Mouse (Mus musculus): ENCODE results near the gene Optn. TPM values are rescaled to one million over a fixed set of nuclear protein-coding genes. Genes with fewer than 3 reads are reported as not detected.

The Optn gene
- total and polyA plus RNA-seq, 2 experiments from 2014 or later: 23.2 to 38.4 TPM

DNA sequence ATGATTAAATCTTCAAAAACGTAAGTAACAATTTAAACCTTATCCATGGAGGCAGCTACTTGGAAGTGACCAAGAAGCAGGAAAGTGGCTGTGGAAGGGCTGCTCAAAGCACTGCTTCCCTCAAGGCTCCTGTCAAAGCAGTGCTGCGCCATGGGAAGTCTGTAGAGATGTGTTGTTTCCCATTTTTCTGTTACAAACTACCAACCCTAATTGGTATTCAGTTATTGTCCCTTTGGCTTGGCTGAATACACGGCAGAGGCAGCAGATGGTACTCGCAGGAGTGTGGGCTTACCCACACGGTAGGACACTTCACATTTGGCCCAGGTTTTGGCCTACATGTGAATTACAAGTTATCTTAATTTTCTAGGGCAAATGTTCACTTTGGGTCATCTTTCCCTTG is 25.5 kb downstream of the Optn start:
- Histone ChIP-seq H3K27me3 (ENCODE audit: control insufficient read depth, insufficient read depth, low read length) (no peaks in the 10 kb centered on the region), H3K4me3 (ENCODE audit: low read depth, low read length) (no peak overlapping the region), H3K9me3 (replicated peaks; ENCODE audit: control insufficient read depth, low read length) (no peaks in the 10 kb centered on the region), H3K4me2 (ENCODE audit: low read depth, low read length) (no peak overlapping the region), H3K9ac (replicated peaks; ENCODE audit: low read depth, low read length) (no peak overlapping the region), H3K27ac (ENCODE audit: low read depth) (no peak overlapping the region), H3K36me3 (replicated peaks; ENCODE audit: control insufficient read depth, insufficient read depth, low read length) (peaks cover 40% of the 10 kb centered on the region), H3K4me1 (ENCODE audit: control insufficient read depth, insufficient read depth) (no peaks in the 10 kb centered on the region)
- WGBS: 84% methylated on average over 5 of the region's 5 CpGs
- ATAC-seq (ENCODE audit: insufficient read depth, low read depth) (no peak), DNase-seq (ENCODE audit: low spot score) (no peak)
- no peak for TF ChIP-seq CTCF (IDR thresholded peaks at IDR 0.05; ENCODE audit: low read depth)
- TF ChIP-seq EP300 (IDR thresholded peaks at IDR 0.05; ENCODE audit: low read depth): no peak

DNA sequence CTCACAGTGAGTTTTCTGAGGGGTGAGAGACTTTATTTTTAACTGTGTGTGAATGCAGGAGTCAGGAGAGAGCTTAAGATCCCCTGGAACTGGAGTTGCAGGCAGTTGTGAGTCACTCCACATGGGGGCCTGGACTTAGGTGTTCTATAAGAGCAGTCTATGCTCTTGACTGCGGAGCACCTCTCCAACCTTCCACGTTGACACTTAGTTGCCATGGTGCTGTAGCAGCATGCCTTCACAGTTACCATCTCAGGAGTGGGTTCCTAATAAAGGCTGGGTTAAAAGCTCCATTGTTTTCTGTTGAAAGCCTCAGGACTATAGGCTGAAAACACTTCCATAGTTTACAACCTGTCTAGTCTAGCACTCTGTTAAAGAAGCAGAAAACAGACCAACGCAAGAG is 26.5 kb downstream of the Optn start:
- no peak overlapping the region for H3K9ac ChIP-seq (replicated peaks; ENCODE audit: low read depth, low read length)
- H3K27me3 ChIP-seq (ENCODE audit: control insufficient read depth, insufficient read depth, low read length): no peaks in the 10 kb centered on the region
- no peak overlapping the region for H3K4me2 ChIP-seq (ENCODE audit: low read depth, low read length)
- H3K4me3 ChIP-seq (ENCODE audit: low read depth, low read length): no peak overlapping the region
- 66% methylated on average over 3 of the region's 3 CpGs for WGBS
- H3K27ac ChIP-seq (ENCODE audit: low read depth): no peak overlapping the region
- no peak for TF ChIP-seq EP300 (IDR thresholded peaks at IDR 0.05; ENCODE audit: low read depth)
- no peak for TF ChIP-seq CTCF (IDR thresholded peaks at IDR 0.05; ENCODE audit: low read depth)
- ATAC-seq (ENCODE audit: insufficient read depth, low read depth) (no peak), DNase-seq (ENCODE audit: low spot score) (no peak)
- no peaks in the 10 kb centered on the region for H3K9me3 ChIP-seq (replicated peaks; ENCODE audit: control insufficient read depth, low read length)
- H3K36me3 ChIP-seq (replicated peaks; ENCODE audit: control insufficient read depth, insufficient read depth, low read length): peaks cover 40% of the 10 kb centered on the region
- H3K4me1 ChIP-seq (ENCODE audit: control insufficient read depth, insufficient read depth): no peaks in the 10 kb centered on the region

DNA sequence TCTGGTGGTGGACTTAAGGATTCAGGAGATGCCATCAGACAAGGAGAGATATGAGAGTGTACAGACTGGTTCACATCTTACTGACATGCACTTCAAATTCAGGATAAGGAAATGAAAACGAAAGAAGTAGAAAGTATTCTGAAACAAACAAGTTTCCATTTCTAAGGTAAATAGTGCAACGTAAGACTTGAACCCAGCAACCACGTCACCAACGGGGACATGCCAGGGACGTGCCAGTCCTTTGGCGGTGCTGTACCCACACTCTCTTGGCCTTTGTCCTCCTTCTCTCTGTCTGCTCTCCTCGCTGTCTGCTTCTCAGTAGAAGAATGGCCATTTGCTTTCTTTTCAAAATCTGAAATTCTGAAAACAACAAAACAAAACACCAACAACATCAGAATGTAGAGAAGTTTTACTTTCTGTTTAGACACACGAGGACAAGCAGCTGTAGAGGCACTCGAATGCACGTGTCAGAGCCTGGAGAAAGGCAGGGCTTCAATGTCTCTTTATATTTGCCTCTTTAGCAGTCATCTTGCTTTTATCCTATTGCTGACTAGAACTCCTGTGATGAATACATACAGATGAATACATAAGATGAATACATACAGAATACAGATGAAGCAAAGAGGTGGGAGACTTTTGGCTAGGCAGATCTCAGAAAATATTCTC is 27.3 kb downstream of the Optn start:
- no peak overlapping the region for H3K9ac ChIP-seq (replicated peaks; ENCODE audit: low read depth, low read length)
- no peaks in the 10 kb centered on the region for H3K9me3 ChIP-seq (replicated peaks; ENCODE audit: control insufficient read depth, low read length)
- H3K4me2 ChIP-seq (ENCODE audit: low read depth, low read length): no peak overlapping the region
- H3K4me3 ChIP-seq (ENCODE audit: low read depth, low read length): no peak overlapping the region
- 83% methylated on average over 10 of the region's 10 CpGs for WGBS
- no peak for DNase-seq (ENCODE audit: low spot score)
- ATAC-seq (ENCODE audit: insufficient read depth, low read depth): no peak
- no peaks in the 10 kb centered on the region for H3K27me3 ChIP-seq (ENCODE audit: control insufficient read depth, insufficient read depth, low read length)
- H3K36me3 ChIP-seq (replicated peaks; ENCODE audit: control insufficient read depth, insufficient read depth, low read length): peaks cover 36% of the 10 kb centered on the region
- no peak overlapping the region for H3K27ac ChIP-seq (ENCODE audit: low read depth)
- TF ChIP-seq EP300 (IDR thresholded peaks at IDR 0.05; ENCODE audit: low read depth) (no peak), CTCF (IDR thresholded peaks at IDR 0.05; ENCODE audit: low read depth) (no peak)
- H3K4me1 ChIP-seq (ENCODE audit: control insufficient read depth, insufficient read depth): no peaks in the 10 kb centered on the region

DNA sequence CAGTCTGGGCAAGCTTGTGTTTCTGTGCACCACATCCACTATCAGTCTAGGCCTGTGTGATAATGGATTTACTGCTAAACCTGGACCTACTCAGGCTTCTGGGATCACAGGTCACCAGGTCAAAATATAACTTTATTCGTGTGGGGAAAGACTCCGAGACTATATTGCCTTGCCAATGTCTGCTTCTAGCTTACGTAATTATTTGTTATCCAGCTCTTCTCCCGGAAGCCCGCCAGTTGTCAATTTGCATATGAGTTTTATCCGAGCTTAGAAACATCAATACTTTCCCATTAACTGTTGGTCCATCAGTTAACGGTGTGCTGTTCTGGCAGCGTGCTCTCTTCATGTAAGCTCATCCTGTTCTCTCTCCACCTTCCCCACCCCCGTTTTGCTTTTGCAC is 28.6 kb downstream of the Optn start:
- DNase-seq (ENCODE audit: low spot score): no peak

DNA sequence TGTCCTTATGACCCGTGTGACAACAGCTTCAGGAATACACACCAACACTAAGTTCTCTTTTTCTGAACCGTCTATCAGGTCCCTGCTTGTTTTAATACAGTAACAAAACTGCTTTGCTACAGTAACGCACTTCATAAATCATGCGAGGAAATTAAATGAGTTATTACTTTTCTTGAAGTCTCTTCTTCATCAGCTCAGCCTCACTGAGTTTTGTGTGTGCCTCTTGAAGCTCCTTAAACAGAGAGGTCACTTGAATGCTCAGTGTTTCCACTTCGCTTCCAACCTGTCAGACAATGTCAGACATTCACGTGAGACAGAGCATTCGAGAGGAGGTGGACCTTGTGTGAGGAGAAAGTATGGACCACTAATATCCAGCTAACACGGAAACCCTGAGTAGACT is 29.1 kb downstream of the Optn start:
- no peaks in the 10 kb centered on the region for H3K4me1 ChIP-seq (ENCODE audit: control insufficient read depth, insufficient read depth)
- H3K4me3 ChIP-seq (ENCODE audit: low read depth, low read length): no peak overlapping the region
- no peak overlapping the region for H3K27ac ChIP-seq (ENCODE audit: low read depth)
- peaks cover 43% of the 10 kb centered on the region for H3K36me3 ChIP-seq (replicated peaks; ENCODE audit: control insufficient read depth, insufficient read depth, low read length)
- WGBS: 80% methylated on average over 8 of the region's 8 CpGs
- no peaks in the 10 kb centered on the region for H3K9me3 ChIP-seq (replicated peaks; ENCODE audit: control insufficient read depth, low read length)
- no peaks in the 10 kb centered on the region for H3K27me3 ChIP-seq (ENCODE audit: control insufficient read depth, insufficient read depth, low read length)
- no peak overlapping the region for H3K9ac ChIP-seq (replicated peaks; ENCODE audit: low read depth, low read length)
- no peak overlapping the region for H3K4me2 ChIP-seq (ENCODE audit: low read depth, low read length)
- ATAC-seq (ENCODE audit: insufficient read depth, low read depth) (no peak), DNase-seq (ENCODE audit: low spot score) (no peak)
- TF ChIP-seq CTCF (IDR thresholded peaks at IDR 0.05; ENCODE audit: low read depth) (no peak), EP300 (IDR thresholded peaks at IDR 0.05; ENCODE audit: low read depth) (no peak)

More for the DNA sequence above, 28.6 kb downstream of the Optn start:
- H3K9me3 ChIP-seq (replicated peaks; ENCODE audit: control insufficient read depth, low read length): no peaks in the 10 kb centered on the region
- H3K4me2 ChIP-seq (ENCODE audit: low read depth, low read length): no peak overlapping the region
- H3K9ac ChIP-seq (replicated peaks; ENCODE audit: low read depth, low read length): no peak overlapping the region
- H3K4me1 ChIP-seq (ENCODE audit: control insufficient read depth, insufficient read depth): no peaks in the 10 kb centered on the region
- ATAC-seq (ENCODE audit: insufficient read depth, low read depth): no peak
- H3K4me3 ChIP-seq (ENCODE audit: low read depth, low read length): no peak overlapping the region
- peaks cover 41% of the 10 kb centered on the region for H3K36me3 ChIP-seq (replicated peaks; ENCODE audit: control insufficient read depth, insufficient read depth, low read length)
- H3K27me3 ChIP-seq (ENCODE audit: control insufficient read depth, insufficient read depth, low read length): no peaks in the 10 kb centered on the region
- TF ChIP-seq CTCF (IDR thresholded peaks at IDR 0.05; ENCODE audit: low read depth) (no peak), EP300 (IDR thresholded peaks at IDR 0.05; ENCODE audit: low read depth) (no peak)
- WGBS: 88% methylated on average over 9 of the region's 9 CpGs
- H3K27ac ChIP-seq (ENCODE audit: low read depth): no peak overlapping the region
